Mouse (Mus musculus) urinary bladder, adult 2 months (tissue): ENCODE measurements around the gene Strn4. TPM values are rescaled to one million over a fixed set of nuclear protein-coding genes. Genes with fewer than 3 reads are reported as not detected.
A peak's percentile ranks its signal among the peaks of the same experiment; 100 is the strongest.

ENCODE experiments used
- DNase-seq: peaks from one replicate; pipeline ENCODE4 v3.0.0; 2022; ENCODE audit warnings: low spot score
- polyA plus RNA-seq: library from polyadenylated mRNA; depleted of rRNA; stranded (reverse); fragments of >200 nt; gene quantifications from 2 replicates; pipeline ENCODE4 v1.2.3, GENCODE M21; 2012

Strn4 gene
- polyA plus RNA-seq, 1 experiment, result 101 TPM

DNA sequence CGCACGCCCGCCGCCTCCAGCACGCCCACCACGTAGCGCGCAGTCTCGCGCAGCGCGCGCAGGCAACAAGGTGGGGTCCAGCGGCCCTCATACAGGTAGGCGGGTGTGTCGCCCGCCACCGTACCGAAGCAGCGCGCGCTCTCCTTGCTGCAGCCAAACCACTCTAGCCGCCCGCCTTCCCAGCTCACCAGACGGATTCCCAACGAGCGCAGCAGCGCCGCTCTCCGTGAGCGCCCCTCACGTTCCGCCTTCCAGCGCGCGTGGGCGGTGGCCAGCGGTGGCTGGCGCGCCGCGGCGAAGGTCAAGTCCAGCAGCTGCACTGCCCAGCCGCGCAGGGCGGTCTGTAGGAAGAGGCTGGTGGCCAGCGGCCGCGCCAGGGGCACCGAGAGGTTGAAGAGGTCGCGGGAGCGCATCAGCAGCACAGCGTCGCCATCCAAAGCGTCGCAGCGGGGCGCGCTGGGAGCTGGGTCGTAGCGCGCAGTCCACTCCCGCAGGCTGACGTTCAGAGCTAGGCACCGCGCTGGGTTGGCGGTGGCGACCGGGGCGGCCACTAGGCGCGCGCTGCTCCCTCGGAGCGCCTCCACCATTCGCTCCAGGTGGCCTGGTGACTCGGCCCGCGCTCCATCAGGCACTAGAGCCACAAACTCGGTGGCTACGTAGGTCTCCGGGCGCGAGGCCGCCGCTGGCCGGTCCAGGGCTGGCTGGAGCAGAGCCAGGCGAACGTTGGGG, 4.6 kb upstream of the Strn4 start:
- no peak for DNase-seq

DNA sequence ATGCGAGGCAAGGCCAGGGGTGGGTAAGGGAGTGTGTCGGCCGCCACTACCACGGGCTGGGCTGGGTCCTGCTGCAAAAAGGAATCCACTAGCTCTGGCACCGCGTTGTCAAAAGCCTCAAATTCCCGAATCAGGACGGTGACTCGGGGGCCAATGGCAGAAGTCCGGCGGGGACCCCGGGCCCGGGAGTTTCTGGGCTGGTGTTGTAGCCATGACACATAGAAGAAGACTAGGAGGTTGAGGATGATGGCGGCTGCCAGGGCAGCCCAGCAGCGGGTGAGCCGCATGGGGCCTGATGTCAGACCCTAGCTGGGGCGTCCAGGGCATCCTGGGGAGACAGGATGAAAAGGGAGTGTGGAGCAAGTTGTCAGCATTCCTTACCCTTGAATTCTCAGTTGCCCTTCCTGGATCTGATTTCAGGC, 4.0 kb upstream of the Strn4 start:
- no peak for DNase-seq

DNA sequence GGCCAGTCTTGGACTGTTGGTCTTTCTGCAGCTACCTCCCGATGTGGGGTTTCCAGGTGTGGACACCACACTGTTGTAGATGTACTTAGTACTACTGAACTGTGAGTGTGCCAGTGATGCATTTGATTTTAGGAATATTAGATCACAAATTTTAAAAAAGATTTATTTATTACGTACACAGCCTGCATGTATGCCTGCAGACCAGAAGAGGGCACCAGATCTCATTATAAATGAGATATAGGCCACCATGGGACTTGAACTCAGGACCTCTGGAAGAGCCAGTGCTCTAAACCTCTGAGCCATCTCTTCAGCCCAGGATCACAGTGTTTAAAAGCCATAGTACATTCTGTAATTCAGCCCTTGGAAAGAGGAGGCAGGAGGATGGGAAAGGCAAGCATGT, 3.2 kb upstream of the Strn4 start:
- DNase-seq, result no peak

DNA sequence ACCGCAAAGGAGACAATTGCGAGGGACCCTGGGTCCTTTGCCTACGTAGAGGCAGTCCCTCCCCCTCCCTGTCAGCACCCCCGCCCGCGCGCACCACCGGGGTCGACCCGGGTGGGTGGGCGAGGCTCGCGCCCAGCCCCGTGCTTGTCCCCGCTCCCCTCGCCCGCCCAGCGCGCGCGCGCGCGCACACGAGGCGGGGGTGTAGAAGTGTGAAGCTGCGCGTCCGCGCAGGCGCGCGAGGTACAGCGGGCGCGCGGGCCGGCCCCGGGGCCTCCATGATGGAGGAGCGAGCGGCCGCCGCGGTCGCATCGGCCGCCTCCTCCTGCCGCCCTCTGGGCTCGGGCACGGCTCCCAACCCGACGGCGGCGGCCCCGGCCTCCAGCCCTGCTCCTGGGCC, 387 bp downstream of the Strn4 start:
- DNase-seq, result no peak

DNA sequence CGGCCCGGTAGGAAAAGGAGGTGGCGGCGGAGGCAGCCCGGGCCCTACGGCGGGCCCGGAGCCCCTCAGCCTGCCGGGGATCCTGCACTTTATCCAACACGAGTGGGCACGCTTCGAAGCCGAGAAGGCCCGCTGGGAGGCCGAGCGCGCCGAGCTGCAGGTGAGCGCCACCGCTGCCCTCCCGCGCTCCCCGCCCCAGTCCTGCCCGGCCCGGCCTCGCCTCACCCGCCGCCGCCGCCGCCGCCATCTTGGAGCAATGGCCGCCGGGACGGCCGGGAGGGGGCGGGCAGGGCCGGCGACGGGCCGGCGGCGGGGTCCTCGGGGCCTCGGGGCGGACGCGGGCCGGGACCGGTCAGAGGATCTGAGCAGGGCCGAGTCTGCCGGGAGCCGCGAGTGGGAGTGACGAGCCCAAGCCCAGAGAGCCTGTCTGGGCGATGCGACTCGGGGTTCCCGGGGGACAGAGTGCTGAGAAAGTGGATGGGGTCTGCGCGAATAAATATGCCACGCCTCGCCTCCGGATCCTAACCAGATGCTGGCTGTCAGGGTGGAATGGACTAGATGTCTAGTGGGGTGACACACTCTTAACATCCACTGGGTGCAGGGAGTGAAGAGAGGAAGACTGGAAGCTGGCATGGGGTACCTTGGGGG, 910 bp downstream of the Strn4 start, which contains the start of gene Fkrp:
Gene Fkrp (minus strand): TSS at position 258 of the 648 bp plus-strand sequence.
- DNase-seq, result peak; percentile 68

DNA sequence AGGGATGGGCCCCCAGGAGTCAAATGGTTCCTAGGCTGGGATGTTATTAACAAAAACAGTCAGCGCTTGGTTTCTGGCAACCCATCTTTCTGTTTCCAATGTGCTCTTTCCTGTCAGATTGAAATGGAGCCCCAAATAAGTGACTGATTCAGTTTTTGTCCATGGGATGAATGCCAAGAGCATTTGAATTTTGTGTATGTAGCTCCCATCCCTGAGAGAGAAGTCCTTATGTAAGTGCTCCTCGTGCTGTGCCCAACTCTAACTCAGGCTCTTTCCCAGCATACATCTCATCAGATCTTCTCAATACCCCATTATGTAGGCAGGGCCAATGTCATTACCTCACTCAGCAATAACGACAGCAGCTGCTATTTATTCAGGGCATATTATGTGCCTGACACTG, 2.0 kb downstream of the Strn4 start:
- no peak for DNase-seq

DNA sequence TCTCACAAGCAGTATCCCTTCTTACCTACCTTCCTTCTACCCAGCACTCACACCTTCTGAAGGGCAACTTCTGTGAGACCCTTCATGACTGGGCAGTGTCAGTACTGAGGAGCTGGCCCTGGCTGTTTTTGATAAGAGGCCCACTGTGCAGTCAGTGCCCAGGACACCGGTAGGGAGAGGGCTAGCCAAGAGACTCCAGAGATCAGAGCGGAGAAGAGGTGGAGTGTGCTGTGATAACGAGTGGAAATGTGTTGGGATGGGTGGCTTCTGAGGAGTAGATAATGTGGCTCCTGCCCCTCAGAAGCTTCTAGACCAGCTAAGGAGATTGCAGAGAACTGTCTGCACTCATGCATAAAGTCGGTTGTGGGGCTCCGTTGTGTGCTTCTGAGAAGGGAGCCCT, 4.1 kb downstream of the Strn4 start:
- no peak for DNase-seq

DNA sequence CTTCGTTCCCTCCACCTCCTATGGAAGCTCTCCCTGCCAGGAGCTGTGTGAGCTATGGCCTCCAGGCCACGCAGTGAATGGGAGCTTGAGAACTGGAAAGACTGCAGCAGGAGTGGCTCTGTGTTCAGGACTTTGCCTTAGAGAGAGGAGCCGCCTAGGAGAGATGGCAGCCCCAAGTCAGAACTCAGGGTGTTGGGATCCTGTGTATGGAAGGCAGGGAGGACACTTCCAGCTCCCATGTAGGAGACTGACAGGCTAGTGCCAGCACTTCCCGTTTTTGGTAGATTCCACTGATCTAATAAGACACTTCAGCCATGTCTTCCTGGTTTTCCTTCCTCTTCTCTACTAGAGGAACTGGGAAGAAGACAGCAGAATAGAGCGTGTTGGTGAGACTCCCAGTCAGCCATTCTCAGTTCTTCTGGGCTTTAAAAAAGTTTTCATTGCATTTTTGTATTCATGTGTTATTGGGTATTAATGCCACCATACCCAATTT, 4.6 kb downstream of the Strn4 start:
- DNase-seq, result no peak

DNA sequence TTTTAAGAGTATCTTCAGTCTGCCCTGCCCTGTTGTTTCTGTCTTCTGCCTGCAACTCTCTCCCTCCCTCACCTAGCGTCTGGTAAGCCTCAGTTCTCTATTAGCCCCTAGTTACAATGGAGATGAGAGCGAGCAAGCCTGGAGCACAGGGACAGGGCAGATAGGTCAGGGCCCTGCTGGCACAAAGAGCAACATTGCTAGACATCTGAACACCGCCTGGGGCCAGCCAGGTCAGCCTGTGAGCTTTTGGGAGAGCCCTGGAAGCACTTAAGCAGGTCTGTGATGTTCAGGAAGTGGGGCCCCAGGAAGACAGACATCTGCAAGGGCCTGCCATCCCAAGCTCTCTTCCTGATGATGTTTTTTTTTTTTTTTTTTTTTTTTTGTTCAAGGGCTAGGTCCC, 5.4 kb downstream of the Strn4 start:
- no peak for DNase-seq

DNA sequence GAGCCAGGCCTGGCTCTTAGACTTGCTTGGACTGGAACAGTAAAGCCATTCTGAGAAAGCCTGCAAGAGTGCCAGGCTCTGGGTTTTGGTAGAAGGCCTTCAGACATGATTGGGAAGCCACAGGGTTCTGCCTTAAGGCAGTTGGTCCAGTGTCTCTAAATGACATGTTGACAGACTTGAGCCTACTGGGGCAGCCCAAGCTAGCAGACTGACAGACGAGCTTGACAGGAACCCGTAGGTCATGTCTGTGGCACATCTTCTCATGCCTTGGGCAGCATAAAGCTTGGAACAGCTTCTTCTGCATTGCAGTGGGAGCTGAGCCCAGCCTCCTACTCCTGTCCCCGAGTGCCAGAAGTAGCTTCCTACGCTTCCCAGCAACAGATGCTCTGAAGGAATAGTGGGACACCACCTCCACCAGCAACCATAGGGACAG, 6.0 kb downstream of the Strn4 start:
- no peak for DNase-seq

DNA sequence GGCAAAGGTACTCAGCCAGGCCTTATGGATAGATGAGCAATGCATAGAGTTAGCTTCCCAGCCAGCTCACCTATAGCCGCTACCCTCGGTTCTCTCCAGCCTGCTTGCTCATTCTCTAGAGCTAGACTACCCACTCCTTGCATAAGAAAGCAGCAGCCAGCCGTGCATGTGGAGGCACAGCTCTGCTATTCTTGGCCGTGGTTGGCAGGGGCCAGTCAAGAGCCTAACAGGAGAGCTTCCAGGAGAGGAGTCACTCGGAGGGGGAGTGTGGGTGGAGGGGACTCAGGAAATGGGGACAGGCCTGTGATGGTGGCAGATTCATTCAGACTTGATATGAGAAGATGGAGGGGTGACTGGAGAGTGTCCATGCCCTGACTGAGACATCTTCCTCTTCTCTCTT, 8.0 kb downstream of the Strn4 start:
- DNase-seq, result no peak

DNA sequence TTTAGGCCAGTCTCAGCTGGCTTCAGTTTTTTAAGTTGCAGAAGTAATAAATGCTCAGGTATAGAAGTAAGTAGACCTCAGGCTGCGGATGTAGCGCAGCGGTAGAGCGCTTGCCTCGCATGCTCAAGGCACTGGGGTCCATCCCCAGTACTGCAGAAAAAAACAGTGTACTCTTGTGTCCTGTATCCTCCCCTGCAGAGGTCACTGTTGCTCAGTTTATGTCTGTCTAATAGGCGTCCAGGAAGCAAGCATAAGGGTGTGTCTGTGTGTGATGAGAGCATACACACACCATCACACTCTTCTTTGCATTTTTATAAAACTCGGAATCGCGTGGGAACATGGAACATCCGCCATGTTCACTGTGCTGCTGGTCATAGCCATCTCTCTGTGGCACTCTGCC, 10.1 kb downstream of the Strn4 start:
- DNase-seq, result no peak

DNA sequence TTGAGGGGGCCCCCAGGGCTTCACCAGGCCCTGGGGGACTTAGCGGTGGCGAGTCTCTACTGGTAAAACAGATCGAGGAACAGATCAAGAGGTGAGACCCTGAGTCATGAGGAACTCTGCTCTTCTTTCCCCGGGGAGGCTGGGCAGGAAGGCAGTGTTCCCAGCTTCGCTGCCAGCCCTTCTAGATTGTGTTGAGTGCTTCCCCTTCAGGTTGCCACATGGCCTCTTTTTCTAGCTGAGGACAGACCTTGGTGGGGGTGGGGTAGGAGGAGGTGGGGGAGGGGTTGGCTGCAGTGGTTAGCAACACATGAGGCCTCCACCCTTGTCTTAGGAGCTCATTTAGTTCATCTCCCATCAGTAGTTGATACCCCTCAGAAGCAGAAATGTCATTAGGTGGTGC, 10.9 kb downstream of the Strn4 start:
- no peak for DNase-seq

DNA sequence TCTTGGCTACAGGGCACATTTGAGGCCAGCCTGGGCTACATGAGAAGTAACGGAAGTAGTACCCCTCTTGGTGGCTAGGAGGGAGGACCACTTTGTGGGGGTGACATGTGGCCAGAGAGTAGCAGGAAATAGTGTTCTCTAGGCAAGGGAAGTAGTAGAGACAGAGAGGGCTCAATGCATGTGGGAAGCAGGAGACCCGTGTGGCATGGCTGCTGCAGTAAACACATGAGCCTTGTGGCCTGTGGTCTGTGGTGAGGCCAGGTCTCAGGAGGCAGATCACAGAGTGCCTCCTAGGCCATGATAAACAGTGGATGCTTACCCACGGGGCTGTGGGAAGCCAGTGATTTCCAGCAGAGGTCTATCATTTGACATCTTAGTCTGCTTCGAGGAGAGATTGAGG, 11.6 kb downstream of the Strn4 start:
- DNase-seq, result no peak

DNA sequence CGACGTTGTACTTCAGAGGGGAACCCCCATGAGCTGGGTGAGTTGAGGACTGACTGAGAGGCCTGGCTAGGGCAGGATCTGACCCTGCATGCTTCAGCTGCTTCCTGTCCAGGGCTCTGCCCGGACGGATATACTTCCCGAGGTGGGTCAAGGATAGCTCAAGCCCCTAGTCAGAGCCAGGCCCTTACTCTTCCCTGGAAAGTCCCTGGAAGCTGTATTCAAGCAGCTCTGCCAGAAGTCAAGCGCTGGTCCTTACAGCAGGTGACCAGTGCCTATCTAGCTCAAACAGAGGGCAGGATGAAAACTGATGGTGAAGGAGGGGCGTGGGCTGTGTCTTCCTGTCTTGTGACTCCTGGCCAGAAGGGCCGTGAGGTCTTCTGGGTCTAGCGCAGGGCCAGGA, 14.8 kb downstream of the Strn4 start:
- no peak for DNase-seq

DNA sequence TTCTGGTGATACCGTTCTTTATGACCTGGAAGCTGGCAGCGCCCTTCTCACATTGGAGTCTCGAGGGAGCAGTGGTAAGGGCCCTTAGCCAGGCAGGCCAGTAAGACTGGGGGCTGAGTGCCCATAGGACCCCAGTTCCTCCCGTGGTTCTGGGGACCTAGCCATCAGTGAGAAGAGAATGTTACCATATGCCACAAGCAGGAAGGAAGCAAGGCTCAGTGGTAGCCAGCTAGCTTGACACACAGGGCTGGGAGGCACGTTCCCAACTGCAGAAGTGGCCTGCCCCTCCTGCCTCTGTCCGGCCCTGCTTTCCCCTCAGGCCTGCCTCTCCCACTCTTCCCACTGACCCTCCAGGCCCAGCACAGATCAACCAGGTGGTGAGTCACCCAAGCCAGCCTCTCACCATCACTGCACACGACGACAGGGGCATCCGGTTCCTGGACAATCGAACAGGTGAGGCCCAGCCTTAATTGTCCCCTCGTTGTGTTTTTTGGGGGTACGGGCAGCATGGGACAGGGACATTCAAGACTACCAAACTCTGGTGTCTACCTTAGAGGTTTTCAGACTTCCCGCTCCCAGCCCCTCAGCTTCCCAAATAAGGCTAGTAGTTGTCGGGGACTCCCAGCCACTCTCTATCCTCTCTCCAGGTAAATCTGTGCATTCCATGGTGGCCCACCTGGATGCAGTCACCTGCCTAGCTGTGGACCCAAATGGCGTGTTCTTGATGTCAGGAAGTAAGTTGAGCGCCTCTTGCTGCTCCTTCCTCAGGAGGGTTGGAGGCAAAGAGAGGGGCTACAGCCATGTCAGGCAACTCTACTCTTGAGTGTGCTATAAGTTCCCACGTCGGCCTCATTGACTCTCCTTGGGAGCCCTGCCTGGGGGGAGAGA, 22.5 kb downstream of the Strn4 start:
- no peak for DNase-seq

DNA sequence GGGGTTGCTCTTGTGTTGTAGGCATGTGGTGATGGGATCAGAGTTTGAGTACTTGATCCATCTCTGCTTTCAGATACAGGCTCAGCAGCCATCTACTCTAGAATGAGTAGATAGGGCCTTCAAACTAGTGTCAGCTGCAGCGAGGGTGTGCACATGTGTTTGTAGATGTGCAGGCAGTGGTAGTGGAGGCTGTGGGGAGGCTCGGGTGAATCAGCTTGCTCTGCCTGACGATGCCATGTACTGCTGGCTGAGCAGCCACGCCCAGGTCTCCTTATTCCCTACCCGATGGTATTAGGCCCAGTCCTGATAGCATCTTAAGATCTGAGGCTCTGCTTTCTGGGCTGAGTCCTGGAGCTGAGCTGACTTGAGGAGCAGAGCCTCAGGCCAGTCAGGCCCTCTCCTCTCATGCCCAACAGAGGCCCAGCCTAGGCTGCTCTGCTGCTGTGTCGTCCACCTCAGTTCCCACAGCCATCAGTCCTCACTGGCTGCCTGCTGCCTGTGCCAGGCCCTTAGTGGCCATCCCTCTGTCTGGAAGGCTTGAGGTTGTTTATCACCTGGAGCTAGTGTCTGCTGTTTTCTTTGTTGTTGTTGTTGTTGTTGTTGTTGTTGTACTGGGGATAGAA, 23.2 kb downstream of the Strn4 start:
- DNase-seq, result no peak

DNA sequence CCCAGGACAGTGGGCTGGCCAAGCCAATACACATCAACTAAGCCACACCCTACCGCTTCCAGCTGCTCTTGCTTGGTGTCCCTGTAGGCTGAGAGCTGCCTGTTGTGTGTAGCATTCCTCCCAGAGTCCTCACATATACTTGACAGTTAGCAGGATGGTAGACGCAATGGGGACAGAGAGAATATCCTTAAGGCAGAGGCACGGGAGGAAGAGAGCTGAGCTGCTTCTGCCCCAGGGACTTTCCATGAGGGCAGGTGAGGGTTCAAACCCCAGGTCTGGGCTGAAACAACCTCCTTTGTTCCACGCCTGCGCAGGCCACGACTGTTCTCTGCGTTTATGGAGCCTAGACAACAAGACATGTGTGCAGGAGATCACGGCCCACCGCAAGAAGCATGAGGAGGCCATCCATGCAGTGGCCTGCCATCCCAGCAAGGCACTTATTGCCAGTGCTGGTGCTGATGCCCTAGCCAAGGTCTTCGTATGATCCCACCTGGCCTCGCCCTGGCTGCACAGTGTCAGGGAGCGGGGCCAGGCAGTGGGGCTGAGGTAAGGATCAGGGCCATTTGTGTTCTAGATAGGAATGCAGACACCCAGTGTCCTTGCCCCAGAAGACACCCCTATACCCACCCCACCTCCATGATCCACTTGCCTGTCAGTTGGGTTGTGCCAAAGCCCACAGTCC, 23.9 kb downstream of the Strn4 start:
- DNase-seq, result no peak

DNA sequence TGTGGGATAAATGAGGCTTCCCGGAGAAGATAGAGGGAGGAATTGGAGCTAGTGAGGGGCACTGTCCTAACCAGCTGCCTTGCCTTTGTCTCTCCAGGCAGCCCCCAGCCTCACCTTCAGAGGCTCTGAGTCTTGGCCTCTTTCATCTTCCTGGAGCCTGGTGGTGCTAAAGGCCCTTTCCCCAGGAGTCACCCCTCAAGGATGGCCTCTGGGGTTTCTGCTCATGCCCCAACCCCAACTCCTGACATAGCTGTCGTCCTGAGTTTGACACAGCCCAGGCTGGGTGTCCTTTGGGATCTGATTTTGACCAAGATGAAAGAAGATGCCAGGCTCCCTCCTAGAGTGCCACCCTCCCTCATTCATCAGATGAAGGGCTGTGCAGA, 24.4 kb downstream of the Strn4 start:
- no peak for DNase-seq

DNA sequence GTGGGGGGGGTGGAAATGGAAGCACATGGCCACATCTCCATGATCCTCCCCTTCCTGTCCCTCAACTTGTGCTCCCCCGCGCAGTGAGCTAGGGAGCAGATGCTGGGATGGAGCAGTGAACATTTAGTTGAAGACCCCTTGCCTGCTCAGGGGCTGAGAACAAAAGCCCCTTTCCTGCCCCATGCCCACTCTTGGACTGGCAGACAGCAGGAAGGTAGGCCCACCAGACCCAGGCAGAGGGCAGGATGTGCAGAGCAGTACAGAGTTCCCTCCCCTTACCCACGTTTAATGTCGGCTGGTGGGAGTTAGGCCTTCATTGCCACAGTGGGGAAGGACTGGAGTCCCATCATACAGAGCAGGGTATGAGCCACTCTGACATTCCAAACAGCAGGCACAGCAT, 25.4 kb downstream of the Strn4 start:
- no peak for DNase-seq
